Mouse (Mus musculus) adipocyte (in vitro differentiated cells): Measurements from ENCODE around the gene E130114P18Rik.

Experiments used
- DNase-seq: peaks from one replicate; pipeline ENCODE4 v3.0.0-alpha.2; 2016; ENCODE audit warnings: low spot score

Gene E130114P18Rik

GRCm38 (mm10) chr4:97602579-97602978 lies 175.3 kb downstream of the E130114P18Rik start:
- DNase-seq = no peak

GRCm38 (mm10) chr4:97600875-97601835 lies 176.7 kb downstream of the E130114P18Rik start:
- DNase-seq = no peak

GRCm38 (mm10) chr4:97597443-97597842 lies 180.4 kb downstream of the E130114P18Rik start:
- DNase-seq = no peak

GRCm38 (mm10) chr4:97596348-97596747 lies 181.5 kb downstream of the E130114P18Rik start:
- DNase-seq = no peak

- DNase-seq = no peak
These were observed 184.0 kb downstream of the E130114P18Rik start for GRCm38 (mm10) chr4:97593869-97594268.

GRCm38 (mm10) chr4:97589790-97590189 lies 188.1 kb downstream of the E130114P18Rik start:
- no peak for DNase-seq

- no peak for DNase-seq
These were observed 190.4 kb downstream of the E130114P18Rik start for GRCm38 (mm10) chr4:97587412-97588010.

GRCm38 (mm10) chr4:97585170-97585569 lies 192.7 kb downstream of the E130114P18Rik start:
- no peak for DNase-seq

GRCm38 (mm10) chr4:97584445-97585130 lies 193.3 kb downstream of the E130114P18Rik start:
- DNase-seq = no peak

- DNase-seq = no peak
These were observed 195.0 kb downstream of the E130114P18Rik start for GRCm38 (mm10) chr4:97582796-97583430.

- DNase-seq = no peak
These were observed 195.8 kb downstream of the E130114P18Rik start for GRCm38 (mm10) chr4:97582064-97582415.

GRCm38 (mm10) chr4:97581314-97582063 lies 196.4 kb downstream of the E130114P18Rik start:
- no peak for DNase-seq

GRCm38 (mm10) chr4:97580906-97581305 lies 197.0 kb downstream of the E130114P18Rik start:
- no peak for DNase-seq

GRCm38 (mm10) chr4:97578571-97579165 lies 199.2 kb downstream of the E130114P18Rik start:
- no peak for DNase-seq

GRCm38 (mm10) chr4:97577431-97577830 lies 200.4 kb downstream of the E130114P18Rik start:
- no peak for DNase-seq

GRCm38 (mm10) chr4:97575447-97575846 lies 202.4 kb downstream of the E130114P18Rik start:
- DNase-seq = no peak

GRCm38 (mm10) chr4:97569320-97569719 lies 208.6 kb downstream of the E130114P18Rik start:
- no peak for DNase-seq

GRCm38 (mm10) chr4:97564656-97565055 lies 213.2 kb downstream of the E130114P18Rik start:
- peak; percentile 79 for DNase-seq

GRCm38 (mm10) chr4:97564199-97564598 lies 213.7 kb downstream of the E130114P18Rik start:
- DNase-seq = no peak

- DNase-seq = no peak
These were observed 220.3 kb downstream of the E130114P18Rik start for GRCm38 (mm10) chr4:97557585-97557984.

GRCm38 (mm10) chr4:97544016-97544415 lies 233.9 kb downstream of the E130114P18Rik start:
- no peak for DNase-seq
